Mouse (Mus musculus) stomach, embryonic 14.5 days (tissue): ENCODE results near the gene Mettl14. TPM values are rescaled to one million over a fixed set of nuclear protein-coding genes. Genes with fewer than 3 reads are reported as not detected.
A peak's percentile ranks its signal among the peaks of the same experiment; 100 is the strongest.

Source experiments
- ATAC-seq: fragments of 200-750 bp; cut with Nextera tagmentation; 2 replicates; pipeline ENCODE4 v1.8.0; 2017; ENCODE audit warnings: low read depth, moderate TSS enrichment; ENCODE audit not compliant: insufficient number of reproducible peaks, insufficient read depth, low FRiP score
- H3K27ac ChIP-seq: fragments of 300-500 bp; sonication (generic); 2 replicates; pipeline ENCODE4 v1.5.1; 2014; ENCODE audit warnings: mild to moderate bottlenecking, low read length, moderate library complexity, mixed read lengths
- H3K27me3 ChIP-seq: fragments of 300-500 bp; sonication (generic); 2 replicates; pipeline ENCODE4 v1.6.1; 2014; ENCODE audit warnings: low read length, control low read depth, mixed read lengths; ENCODE audit not compliant: control insufficient read depth, insufficient read depth
- H3K36me3 ChIP-seq: fragments of 300-500 bp; sonication (generic); 2 replicates; pipeline ENCODE4 v1.6.1; 2014; ENCODE audit warnings: mild to moderate bottlenecking, control low read depth, low read length, moderate library complexity, mixed read lengths; ENCODE audit not compliant: control insufficient read depth, insufficient read depth
- H3K4me1 ChIP-seq: fragments of 300-500 bp; sonication (generic); 2 replicates; pipeline ENCODE4 v1.6.1; 2014; ENCODE audit warnings: low read length, control low read depth, mixed read lengths; ENCODE audit not compliant: control insufficient read depth, insufficient read depth
- H3K4me2 ChIP-seq: fragments of 300-500 bp; sonication (generic); replicated peaks from 2 replicates; pipeline ENCODE4 v1.6.1; 2014; ENCODE audit warnings: low read depth, low read length, control low read depth
- H3K4me3 ChIP-seq: fragments of 300-500 bp; sonication (generic); 2 replicates; pipeline ENCODE4 v1.5.1; 2014; ENCODE audit warnings: low read depth, low read length, control low read depth
- H3K9ac ChIP-seq: fragments of 300-500 bp; sonication (generic); replicated peaks from 2 replicates; pipeline ENCODE4 v1.6.1; 2014; ENCODE audit warnings: low read depth, mild to moderate bottlenecking, control low read depth, low read length, moderate library complexity, mixed read lengths
- H3K9me3 ChIP-seq: fragments of 300-500 bp; sonication (generic); 2 replicates; pipeline ENCODE4 v1.6.1; 2016; ENCODE audit warnings: low read depth, low read length, control low read depth; ENCODE audit not compliant: control insufficient read depth
- WGBS: fragments of 180-500 bp; shearing (Covaris S2); extraction: QIAGEN DNeasy Blood & Tissue Kit; methylation state at CpG from one replicate; pipeline ENCODE4 v1.1.7; 2014; 5-methylcytosine and 5-hydroxymethylcytosine counted together
- polyA plus RNA-seq: library from polyadenylated mRNA; unstranded; fragments of >200 nt; fragmentation: Nextera tagmentation; extraction: Ambion mirVana; gene quantifications from 2 replicates; pipeline ENCODE4 v1.2.1, GENCODE M21; 2014

Gene Mettl14
- polyA plus RNA-seq, 1 experiment from 2014 or later = 21.3 TPM

- Histone ChIP-seq H3K4me3 (no peak overlapping the region), H3K4me2 (no peak overlapping the region), H3K27me3 (no peaks in the 10 kb centered on the region), H3K36me3 (peaks cover 49% of the 10 kb centered on the region), H3K9ac (no peak overlapping the region), H3K27ac (no peak overlapping the region), H3K4me1 (no peaks in the 10 kb centered on the region), H3K9me3 (no peaks in the 10 kb centered on the region)
- 73% methylated on average over 2 of the region's 2 CpGs for WGBS
- ATAC-seq = no peak
Measured at GRCm38 (mm10) chr3:123351519-123351918, 34.4 kb downstream of the Mettl14 start.

GRCm38 (mm10) chr3:123350602-123351001 lies 35.3 kb downstream of the Mettl14 start:
- Histone ChIP-seq H3K27me3 (no peaks in the 10 kb centered on the region), H3K9me3 (no peaks in the 10 kb centered on the region), H3K27ac (no peak overlapping the region), H3K4me3 (no peak overlapping the region), H3K9ac (no peak overlapping the region), H3K36me3 (peaks cover 44% of the 10 kb centered on the region), H3K4me1 (no peaks in the 10 kb centered on the region), H3K4me2 (no peak overlapping the region)
- 80% methylated on average over 8 of the region's 8 CpGs for WGBS
- ATAC-seq = no peak

GRCm38 (mm10) chr3:123348080-123348802 lies 37.7 kb downstream of the Mettl14 start:
- WGBS = 67% methylated on average over 12 of the region's 12 CpGs
- H3K9me3 ChIP-seq = no peaks in the 10 kb centered on the region
- H3K36me3 ChIP-seq = peaks cover 42% of the 10 kb centered on the region

GRCm38 (mm10) chr3:123343690-123344089 lies 42.2 kb downstream of the Mettl14 start:
- Histone ChIP-seq H3K4me3 (no peak overlapping the region), H3K9ac (no peak overlapping the region), H3K27ac (no peak overlapping the region), H3K4me1 (no peaks in the 10 kb centered on the region), H3K27me3 (no peaks in the 10 kb centered on the region), H3K4me2 (no peak overlapping the region), H3K36me3 (peaks cover 32% of the 10 kb centered on the region), H3K9me3 (no peaks in the 10 kb centered on the region)
- ATAC-seq = no peak
- WGBS = 52% methylated on average over 6 of the region's 6 CpGs

More at GRCm38 (mm10) chr3:123348080-123348802, 37.7 kb downstream of the Mettl14 start:
- Histone ChIP-seq H3K4me3 (no peak overlapping the region), H3K9ac (no peak overlapping the region), H3K27me3 (no peaks in the 10 kb centered on the region), H3K27ac (no peak overlapping the region), H3K4me1 (no peaks in the 10 kb centered on the region), H3K4me2 (no peak overlapping the region)
- ATAC-seq = no peak

- H3K4me1 ChIP-seq = peaks cover 18% of the 10 kb centered on the region
- peaks cover 29% of the 10 kb centered on the region; the same call in 1 of the 2 replicates for H3K36me3 ChIP-seq
- H3K27me3 ChIP-seq = no peaks in the 10 kb centered on the region
- no peak overlapping the region for H3K4me2 ChIP-seq
- no peak overlapping the region for H3K27ac ChIP-seq
- H3K9me3 ChIP-seq = no peaks in the 10 kb centered on the region
- no peak for ATAC-seq
- no peak overlapping the region for H3K4me3 ChIP-seq
- WGBS = 78% methylated on average over 2 of the region's 2 CpGs
- no peak overlapping the region for H3K9ac ChIP-seq
Measured at GRCm38 (mm10) chr3:123341049-123341448, 44.9 kb downstream of the Mettl14 start.

- WGBS = 39% methylated on average over 12 of the region's 12 CpGs
- Histone ChIP-seq H3K4me2 (no peak overlapping the region), H3K27ac (peak overlapping the region; percentile 89), H3K9me3 (no peaks in the 10 kb centered on the region), H3K4me1 (peaks cover 34% of the 10 kb centered on the region), H3K27me3 (no peaks in the 10 kb centered on the region), H3K4me3 (no peak overlapping the region), H3K36me3 (peaks cover 19% of the 10 kb centered on the region; the same call in 1 of the 2 replicates), H3K9ac (no peak overlapping the region)
- no peak for ATAC-seq
Measured at GRCm38 (mm10) chr3:123338666-123339195, 47.2 kb downstream of the Mettl14 start.

- no peak overlapping the region for H3K4me3 ChIP-seq
- ATAC-seq = no peak
- H3K27me3 ChIP-seq = no peaks in the 10 kb centered on the region
- no peak overlapping the region for H3K4me2 ChIP-seq
- peaks cover 12% of the 10 kb centered on the region; the same call in 1 of the 2 replicates for H3K36me3 ChIP-seq
- H3K27ac ChIP-seq = peak overlapping the region; percentile 89; the same call in 1 of the 2 replicates
- WGBS = 60% methylated on average over 6 of the region's 6 CpGs
- no peaks in the 10 kb centered on the region for H3K9me3 ChIP-seq
- peaks cover 38% of the 10 kb centered on the region for H3K4me1 ChIP-seq
- no peak overlapping the region for H3K9ac ChIP-seq
Measured at GRCm38 (mm10) chr3:123337853-123338252, 48.1 kb downstream of the Mettl14 start.

- H3K36me3 ChIP-seq = peaks cover 9% of the 10 kb centered on the region; the same call in 1 of the 2 replicates
- H3K27ac ChIP-seq = peak overlapping the region; percentile 89
- no peak overlapping the region for H3K4me3 ChIP-seq
- WGBS = 50% methylated on average over 5 of the region's 5 CpGs
- no peak for ATAC-seq
- no peaks in the 10 kb centered on the region for H3K27me3 ChIP-seq
- no peak overlapping the region for H3K4me2 ChIP-seq
- no peaks in the 10 kb centered on the region for H3K9me3 ChIP-seq
- H3K9ac ChIP-seq = no peak overlapping the region
- H3K4me1 ChIP-seq = peaks cover 43% of the 10 kb centered on the region
Measured at GRCm38 (mm10) chr3:123336951-123337350, 49.0 kb downstream of the Mettl14 start.
